Mouse (Mus musculus): ENCODE data around the gene Tmem88.
A peak's percentile ranks its signal among the peaks of the same experiment; 100 is the strongest.

The Tmem88 gene

DNA sequence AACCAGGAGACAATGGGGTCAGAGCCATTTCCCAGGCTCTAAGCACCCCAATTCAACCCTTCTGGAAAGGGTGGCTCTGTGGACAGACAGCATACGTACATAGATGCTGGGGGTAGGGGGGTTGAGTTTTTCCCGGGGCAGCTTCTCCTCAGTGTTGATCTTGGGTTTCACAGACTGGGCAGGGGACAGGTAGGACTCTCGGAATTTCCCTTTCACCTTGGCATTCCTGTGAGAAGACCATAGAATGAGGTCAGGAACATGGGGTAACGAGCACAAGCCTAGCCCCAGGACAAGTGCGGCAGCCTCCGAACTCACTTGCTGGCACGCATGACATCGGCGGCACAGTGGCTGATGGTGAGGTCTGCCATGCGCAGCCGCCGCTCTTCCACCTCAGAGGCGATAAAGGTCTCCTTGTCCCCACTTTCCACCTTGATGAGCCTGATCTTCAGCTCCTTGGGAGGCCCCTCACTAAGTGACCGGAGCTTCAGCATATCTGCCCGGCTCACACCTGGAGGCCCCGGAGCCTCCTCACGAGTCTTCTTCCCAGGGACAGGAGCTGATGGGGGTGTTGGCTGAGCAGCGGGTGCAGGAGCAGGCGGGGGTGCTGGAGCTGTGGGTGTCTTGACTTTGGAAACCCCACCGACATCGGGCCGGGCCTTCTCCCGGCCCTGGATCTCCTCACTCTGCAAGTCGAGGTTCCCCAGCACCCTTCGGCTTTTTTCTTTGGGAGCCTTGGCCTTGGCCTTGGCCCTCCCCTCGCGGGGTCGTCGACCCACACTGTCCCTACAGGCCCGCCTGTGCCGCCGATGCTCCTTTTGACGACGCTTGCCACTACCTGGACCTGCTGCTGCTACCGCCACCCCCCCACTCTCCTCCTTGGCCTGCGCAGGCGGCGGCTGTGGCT, 5.9 kb upstream of the Tmem88 start:
- peak; percentile 93 for DNase-seq

DNA sequence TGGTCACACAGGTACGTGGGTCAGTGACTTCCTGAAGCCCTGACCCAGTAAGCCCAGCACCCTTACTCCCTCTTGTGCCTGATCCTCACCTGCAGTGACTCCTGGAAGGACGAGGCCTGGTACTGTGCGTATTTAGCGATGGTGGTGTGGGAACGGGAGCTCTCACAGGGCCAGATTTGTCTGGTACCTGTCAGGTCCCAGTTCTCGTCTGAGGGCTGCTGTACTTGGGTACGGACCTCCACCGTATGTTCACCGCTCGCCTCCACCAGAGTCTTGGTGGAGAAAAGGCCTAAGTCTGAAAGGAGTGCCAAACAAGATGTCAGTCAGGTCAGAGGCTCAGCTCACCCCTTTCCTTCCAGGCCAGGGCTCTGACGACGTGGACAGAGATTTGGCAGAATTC, 4.0 kb upstream of the Tmem88 start:
- DNase-seq = peak; percentile 93

DNA sequence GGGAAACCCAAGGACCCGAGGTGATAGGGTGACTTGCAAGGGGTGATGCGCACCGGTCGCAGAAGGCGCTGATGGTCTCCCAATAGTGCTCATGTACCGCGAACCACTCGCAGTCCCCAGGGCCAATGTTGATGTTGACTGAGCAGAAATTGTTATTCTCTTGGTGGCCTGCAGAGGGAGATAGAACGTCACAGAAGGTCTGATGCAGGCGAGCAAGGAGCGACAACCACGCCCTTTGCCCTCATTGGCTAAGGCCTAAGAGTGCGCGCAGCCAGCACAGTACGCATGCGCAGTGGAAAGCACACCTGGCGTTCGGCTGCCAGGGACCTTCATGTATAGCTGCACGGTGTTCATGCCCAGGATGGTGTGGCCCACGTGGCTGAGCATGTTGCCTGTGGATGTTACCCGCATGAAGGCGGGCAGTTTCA, 3.2 kb upstream of the Tmem88 start:
- peak; percentile 99 for DNase-seq

DNA sequence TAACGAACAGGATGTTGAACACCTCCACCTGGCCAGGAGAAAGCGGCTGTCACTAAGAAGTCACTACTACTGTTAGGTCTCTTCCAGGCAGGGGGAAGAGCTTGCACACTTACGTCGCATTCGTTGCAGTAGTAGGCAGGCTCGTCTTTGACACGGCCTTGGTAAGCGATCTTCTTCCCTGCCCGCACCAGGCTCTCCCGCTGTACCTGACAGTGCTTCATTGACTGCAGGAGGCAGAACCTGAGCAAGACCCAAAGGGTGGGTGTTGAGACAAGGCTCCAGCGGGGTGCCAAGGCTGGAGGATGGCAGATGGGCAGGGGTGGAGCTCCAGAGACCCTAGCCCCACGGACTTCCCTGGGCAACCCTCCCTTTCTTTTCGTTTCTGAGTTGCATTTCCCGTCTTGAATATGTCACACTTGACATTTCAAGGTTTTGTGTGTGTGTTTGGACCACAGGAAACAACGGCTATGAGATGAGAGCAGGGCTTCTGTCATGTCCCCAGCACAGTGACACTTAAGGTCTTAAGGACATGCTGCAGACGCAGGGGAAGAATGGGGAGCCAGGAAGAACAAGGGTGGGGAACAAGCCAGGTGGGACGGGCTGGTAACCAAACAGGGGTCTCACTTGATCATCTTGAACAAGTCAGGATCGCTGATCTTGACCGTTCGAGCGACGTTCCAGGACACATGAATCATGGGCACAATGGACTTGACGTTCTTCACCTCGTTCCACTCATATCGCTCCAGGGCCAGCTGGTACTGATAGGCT, 2.2 kb upstream of the Tmem88 start:
- peak; percentile 94 for DNase-seq

DNA sequence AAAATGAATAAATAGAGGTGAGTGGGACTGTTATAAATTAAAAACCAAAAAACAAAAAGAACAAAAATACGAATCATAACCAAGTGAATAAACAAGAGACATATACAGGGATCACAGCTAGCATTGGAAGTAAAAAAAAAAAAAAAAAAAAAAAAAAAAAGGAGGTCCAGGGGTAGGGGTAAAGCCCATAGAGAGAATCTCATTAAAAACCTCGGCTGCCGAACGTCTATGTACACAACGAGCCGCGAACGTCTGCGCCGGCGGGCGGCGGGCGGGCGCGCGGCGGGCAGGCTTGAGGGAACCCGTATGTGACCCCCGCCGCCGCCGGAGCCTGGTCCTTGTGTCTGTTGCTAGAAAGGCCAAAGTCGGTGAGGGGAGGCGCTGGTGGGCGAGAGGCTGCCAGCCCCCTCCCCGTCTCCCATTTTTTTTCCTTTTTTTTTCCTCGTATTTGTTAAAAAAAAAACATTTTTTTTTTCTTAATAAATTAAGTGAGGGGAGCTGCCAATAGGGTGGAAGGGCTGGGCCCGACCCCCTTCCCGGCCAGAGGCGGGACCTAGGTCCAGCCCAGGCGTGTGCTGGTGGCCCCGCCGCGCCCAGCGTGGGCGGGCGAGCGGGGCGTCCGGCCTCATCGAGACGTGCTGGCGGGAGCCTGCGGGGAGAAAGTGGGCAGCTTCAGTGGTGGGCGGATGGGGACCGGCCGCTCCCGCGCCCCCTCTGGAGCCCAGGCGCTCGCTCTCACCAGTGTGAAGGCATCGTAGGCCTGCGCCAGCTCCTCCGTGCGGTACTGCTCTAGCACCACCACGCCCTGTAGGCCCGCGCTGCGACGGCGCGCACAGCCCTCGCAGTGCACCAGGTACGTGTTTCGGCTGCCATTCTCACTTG, 1.4 kb upstream of the Tmem88 start:
- DNase-seq = peak; percentile 95

DNA sequence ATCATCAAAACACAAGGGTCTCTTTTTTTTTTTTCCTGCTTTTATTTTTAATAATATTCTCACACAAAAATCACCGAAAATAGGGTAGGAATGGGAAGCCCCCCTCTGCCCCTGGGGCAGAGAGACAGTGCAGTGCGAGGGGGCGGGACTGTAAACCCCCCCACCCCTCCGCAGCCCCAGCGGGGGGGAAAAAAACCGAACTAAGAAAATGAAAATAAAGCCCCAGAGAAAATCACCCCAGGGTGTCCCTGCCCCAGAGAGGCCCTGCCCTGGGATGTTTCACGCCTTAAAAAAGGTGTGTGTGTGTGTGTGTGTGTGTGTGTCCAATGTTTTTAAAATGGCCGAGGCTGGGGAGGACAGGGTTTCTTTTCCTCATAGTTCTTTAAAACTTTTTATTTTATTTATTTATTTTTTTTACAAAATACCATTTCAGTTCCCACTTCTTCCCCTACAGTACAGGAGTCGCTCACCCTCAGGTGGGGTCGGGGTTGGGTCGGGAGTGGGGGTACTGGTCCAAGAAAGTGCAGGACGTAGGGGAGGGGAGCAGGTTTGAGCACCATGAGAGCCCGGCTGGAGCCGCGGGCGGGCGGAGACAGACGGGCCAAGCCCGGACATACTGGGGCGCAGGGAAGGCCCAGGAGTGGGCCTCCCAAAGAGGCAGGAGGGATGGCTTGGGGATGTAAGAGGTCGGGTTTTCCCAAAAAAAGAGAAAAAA, 609 bp upstream of the Tmem88 start:
- DNase-seq = peak; percentile 95

DNA sequence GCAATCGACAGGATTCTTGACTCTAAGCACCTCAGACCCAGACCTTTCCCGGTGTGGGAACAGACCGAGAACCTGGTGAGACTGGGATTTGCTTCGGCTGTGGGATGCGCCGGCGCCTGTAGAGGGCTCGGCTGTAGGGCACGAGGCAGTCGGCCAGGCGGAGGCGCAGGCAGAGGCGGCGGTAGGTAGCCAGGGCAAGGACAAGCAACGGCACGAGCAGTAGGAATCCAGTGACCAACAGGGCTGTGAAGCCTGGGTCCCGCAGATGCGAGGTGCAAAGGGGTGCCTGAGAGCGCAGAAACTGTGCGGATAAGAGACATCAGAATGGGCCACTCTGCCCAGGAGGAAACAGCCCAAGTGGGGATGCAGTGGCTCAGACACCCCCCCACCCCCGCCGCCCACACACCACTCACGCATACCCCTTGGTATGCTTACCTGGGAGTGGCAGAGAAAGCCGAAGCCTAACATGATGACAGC, 415 bp downstream of the Tmem88 start:
- DNase-seq = peak; percentile 94

DNA sequence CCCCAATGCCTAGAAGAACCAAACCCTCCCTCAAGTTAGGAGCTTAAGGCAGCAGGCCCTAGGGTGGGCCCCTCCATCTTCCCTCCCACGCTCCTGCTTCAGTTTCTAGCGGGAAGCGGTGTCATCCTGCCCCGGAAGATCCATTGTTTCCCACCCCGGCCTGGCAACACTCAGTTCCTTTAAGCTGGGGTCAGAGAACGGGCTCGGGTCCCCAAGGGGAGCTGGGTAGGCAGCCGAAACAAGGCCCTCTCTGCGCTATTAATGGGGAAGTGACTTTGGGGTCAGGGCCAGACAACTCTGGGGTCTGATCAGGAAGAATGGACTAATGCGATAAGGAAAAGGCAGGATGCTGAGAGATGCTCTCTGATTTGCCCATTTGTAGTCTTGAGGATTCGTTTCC, 1.3 kb downstream of the Tmem88 start:
- peak; percentile 99 for DNase-seq

DNA sequence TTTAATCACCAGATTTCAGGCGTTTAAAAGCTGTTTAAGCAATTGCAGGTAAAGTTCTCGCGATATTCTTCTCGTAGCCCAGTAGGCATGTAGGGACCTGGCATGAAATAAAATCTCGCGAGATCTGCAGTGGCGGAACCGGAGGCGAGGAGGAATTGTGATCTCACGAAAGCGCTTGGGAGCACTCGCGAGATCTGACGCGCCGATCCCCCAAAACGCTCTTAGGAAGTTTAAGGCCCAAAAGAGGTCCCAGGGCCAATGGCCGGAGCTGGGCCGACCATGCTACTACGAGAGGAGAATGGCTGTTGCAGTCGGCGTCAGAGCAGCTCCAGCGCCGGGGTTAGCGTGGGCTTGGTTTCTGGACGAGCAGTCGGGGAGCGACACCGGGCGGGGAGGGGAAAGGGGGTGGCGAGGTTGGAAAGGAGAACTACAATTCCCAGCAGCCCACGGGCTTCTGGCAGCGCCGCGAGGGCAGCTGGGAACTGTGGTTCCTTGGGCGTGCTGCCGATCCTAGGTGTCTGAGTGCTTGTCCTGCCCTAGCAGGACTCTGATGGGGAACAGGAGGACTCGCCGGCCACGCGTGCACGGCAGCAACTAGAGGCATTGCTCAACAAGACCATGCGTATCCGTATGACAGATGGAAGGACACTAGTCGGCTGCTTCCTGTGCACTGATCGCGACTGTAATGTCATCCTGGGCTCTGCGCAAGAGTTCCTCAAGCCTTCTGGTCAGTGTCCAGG, 2.2 kb downstream of the Tmem88 start:
- peak; percentile 100 for DNase-seq

DNA sequence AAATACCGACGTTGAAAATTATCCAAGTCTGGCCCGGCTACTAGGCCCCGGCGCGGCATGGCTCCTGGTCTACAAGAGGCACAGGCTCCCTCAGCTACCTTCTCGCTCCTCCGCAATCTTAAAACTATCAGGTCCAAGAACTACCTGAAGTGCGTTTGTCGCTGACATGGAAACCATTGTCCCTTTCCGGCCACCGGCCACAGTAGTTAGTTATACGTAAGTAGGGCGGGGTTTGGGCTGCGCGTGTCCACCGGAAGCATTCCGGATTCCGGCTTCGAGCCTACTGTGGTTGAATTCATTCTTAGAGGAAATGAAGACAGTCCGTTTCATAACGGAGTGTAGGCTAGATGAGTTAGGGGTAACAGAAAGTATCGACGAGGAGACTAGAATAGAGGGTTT, 2.8 kb downstream of the Tmem88 start, which contains the start of the genes Naa38 and Cyb5d1:
Gene Naa38 (plus strand): TSS at position 253 of the 399 bp plus-strand sequence.
Gene Cyb5d1 (minus strand): TSS at position 397 of the 399 bp plus-strand sequence.
- DNase-seq = peak; percentile 99

DNA sequence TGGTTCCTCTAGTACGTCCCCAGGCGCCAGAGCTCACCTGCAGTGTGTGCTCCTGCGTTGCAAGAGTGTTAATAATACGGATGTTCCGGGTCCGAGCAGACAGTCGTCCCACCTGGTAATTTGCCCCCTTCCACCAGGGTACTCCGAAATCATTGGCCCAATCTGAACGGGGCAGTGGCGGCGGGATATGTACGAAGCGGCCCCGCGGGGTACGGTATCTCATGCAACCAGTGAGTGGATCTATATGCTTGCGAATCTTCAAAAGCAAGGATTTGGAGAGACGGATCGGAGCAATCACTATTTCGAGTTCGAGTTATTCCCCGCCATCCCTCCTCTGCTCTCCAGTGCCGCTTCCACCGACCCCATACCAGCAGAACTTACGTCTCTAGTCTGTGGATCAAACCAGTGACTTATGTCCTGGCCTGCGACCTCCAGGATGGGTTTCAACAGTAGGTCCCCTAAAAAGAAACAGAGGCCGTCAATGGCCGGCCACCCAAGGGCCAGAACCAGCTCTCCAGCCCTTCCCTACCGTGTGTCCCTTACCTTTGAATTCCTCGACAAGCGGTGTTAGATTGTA, 3.4 kb downstream of the Tmem88 start:
- DNase-seq = peak; percentile 94

DNA sequence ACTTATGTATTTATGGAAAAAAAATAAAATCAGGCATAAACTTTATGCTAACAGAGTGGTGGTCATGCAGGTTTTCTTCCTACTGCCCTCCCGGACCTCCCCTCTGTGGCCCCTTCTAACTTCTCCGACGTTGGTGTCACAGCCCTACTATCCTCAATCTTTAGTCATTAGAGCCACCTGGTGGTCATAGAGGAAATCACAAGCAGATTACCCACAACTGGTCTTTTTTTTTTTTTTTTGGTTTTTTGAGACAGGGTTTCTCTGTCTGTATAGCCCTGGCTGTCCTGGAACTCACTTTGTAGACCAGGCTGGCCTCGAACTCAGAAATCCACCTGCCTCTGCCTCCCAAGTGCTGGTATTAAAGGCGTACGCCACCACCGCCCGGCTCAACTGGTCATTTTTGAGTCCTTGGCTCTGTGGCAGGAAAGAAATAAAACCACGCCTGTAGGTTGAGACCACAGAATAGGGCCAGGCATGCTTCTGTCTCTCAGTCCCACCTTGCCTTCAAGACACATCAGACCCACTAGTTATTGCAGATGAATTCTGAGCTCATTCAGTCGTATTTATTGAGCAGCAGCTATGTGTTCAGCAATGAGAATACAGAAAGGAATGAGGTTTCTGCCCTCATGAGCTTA, 7.5 kb downstream of the Tmem88 start:
- peak; percentile 91 for DNase-seq

DNA sequence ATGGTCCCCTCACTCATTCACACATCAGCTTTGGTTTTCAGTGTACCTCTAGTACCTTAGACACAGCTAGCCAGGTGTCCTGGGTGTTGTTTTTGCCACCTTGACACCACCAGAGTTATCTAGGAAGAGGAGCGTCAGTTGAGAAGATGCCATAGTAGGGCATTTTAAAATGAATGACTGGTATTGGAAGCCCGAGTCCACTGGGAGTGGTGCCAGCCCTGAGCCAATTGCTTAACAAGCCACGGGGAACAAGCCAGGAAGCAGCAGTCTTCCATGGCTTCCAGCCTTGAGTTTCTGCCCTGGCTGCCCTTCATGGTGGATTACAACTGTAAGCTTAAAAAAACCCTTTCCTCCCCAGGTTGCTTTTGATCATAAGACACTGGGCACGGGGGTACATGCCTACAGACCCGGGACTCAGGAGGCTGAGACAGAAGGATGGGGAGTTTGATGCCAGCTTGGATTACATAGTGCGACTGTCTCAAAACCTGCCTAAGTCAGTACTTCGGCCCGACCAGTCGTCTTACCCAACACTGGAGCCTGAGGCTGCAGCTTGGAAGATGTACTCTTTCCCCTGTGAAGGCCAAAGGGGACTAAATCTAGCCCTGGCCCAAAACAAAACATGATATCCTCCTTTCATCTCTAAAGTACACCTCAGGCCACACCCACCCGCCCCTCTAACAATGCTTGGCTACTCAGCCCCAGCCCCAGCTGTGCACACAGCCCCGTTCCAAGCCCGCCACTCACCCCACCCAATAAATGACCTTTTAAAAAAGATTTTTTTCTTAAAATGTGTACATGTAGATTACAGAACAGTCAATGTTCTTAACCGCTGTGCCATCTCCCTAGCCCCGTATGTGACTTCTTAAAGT, 8.3 kb downstream of the Tmem88 start:
- DNase-seq = peak; percentile 92

DNA sequence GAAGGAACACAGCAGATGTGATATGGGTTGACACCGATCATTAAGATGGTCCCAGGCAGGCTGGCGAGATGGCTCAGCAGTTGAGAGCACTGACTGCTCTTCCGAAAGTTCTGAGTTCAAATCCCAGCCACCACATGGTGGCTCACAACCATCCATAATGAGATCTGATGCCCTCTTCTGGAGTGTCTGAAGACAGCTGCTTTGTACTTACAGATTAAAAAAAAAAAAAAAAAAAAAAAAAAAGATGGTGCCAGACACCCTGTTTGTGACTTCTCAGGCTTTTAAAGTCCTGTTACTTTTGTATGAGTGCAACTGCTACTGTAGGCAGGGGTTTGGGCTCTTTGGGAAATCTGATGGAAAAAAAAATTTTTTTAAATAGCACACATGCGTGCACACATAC, 9.4 kb downstream of the Tmem88 start:
- no peak for DNase-seq

DNA sequence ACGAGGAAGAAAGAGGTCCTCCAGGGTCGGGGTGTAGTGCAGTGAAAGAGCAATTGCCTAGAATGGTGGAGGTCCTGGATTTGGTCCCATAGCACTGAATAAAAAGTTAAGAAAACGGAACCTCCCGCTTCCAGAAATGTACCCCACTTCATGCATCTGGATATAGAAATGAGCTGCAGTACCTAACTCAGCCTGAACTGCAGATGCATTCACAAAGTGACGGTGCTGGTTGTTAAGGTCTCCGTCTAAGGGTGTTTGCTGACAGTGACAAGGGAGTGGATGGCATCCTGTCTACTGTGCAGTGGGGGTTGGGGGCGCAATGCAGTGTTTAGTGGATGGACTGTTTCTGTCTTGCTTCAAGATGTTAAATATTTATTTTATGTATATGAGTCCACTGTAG, 11.3 kb downstream of the Tmem88 start:
- no peak for DNase-seq

DNA sequence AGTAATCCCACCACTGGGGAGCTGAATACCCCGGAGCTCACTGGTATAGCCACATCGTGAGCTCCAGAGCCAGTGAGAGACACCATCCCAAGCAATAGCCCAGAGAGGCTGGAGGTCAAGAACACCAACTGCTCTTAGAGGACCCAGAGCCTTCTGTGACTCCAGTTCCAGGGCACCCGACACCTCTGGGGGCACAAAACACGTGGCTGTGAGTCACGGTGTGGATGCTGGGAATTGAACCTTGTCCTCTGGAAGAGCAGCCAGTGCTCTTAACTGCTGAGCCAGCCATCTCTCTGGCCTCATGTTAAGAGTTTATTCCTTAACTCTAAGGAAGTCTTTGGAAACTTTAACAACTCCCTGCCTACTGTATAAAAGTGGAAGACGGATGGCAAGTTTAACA, 13.1 kb downstream of the Tmem88 start:
- DNase-seq = no peak

DNA sequence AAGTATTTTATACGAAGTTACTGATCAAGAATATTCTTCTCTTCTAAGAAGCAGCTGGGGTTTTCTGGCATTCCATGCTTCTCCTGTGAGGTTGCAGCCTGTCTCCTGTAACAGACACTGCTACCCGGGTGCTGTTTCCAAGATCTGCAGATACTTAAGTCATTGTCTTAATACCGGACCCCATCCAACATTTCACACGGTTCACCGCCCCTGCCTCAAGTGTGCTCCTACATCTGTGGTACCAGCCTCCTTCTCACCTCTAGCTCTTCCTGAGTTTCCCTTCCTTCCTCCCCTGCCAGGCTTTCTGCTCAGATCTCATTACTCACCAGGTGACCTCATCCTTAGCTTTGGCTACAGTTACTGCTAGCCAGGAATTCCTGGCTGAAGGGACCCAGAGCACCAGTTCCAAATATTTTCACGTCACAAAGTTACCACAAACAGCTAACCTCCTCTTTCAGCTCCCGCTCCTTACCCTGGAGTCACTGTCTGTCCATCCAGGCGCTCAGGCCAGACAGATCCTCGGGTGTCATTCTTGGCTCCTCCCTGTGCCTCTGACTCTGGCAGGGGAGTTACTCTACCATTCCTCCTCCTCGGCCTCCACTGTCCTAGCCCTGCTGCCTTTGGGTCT, 15.4 kb downstream of the Tmem88 start:
- DNase-seq = no peak

DNA sequence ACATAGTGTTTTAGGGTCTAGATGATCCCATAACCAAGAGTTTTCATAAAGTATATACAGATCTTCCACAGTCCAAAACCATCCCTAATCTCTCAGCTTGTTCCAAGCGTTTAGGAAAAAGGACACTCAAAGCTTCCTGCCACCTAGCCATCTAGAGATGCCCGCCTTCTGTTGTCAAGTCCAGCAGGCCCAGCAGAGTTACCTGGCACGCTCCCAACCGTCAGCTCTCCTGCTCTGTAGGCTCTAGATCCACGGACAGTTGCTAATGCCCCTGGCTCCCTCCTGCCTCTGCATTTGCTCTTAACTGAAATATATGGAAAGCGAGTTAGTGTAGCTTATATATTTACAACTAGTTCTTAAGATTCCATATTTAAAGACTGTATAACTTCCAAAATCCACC, 16.7 kb downstream of the Tmem88 start:
- no peak for DNase-seq

DNA sequence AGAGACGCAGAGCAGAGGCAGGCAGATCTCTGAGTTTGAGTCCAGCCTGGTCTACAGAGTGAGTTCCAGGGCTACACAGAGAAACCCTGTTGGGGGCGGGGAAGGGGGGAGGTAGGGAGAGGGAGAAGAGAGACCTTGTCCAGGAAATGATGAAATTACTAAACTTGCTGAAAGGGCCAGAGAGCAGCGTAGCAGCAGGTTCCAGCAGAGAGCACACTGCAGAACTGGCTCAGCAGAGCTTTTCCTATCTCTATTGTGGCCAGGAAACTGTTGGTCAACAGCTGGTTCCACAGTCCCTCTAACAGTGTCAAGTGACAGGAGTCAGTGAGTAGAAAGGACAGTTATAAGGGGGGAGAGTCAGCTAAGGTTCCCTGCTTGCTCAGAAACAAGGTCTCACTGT, 18.4 kb downstream of the Tmem88 start:
- no peak for DNase-seq
